Mouse (Mus musculus): Measurements from ENCODE around the gene Rilp.

Rilp gene

DNA sequence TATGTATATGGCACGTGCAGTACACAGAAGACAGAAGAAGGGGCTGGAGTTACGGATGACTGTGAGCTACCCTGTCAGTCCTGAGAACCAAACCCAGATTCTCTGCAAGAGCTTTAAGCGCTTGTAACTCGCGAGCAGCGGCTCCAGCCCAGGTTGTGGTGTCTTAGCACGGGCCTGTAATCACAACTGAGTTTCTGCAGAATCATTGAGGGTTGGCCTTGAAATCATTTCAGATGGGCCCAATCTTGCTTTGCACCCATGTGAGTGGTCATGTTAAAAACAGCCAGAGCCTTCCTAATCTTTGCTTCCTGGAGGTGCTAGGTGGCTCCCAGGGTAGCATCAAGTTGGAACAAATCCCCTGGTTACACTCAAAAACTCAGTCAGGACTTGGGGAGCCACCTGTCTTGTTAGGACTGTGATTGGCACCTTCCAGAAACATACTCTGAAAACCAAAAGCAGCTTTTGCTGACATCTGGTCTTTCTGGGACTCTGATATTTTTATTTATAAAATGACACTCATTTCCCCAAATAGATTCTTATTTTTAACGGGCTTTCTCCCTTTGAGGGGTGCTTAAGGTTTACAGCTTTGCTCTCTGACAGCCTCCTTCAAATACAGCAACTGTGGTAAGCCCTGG, 50.1 kb downstream of the Rilp start:
- DNase-seq: no peak

- peak; percentile 82 to 92 for DNase-seq
Observed at GRCm38 (mm10) chr11:75560530-75561409, 50.9 kb downstream of the Rilp start.

GRCm38 (mm10) chr11:75561410-75561791, 51.5 kb downstream of the Rilp start:
- no peak for DNase-seq
